Mouse (Mus musculus) liver, postnatal 0 days (tissue): Measurements from ENCODE around the gene Zbtb20. TPM values are rescaled to one million over a fixed set of nuclear protein-coding genes. Genes with fewer than 3 reads are reported as not detected.

Experiments used
- ATAC-seq: fragments of 200-750 bp; cut with Nextera tagmentation; 2 replicates; pipeline ENCODE4 v1.8.0; 2017; ENCODE audit warnings: mild to moderate bottlenecking, moderate library complexity
- DNase-seq: peaks from one replicate; pipeline ENCODE4 v3.0.0-alpha.2; 2016
- H3K27ac ChIP-seq: fragments of 300-500 bp; sonication (generic); 2 replicates; pipeline ENCODE4 v1.5.1; 2014; ENCODE audit warnings: antibody characterized with exemption, moderate library complexity, mild to moderate bottlenecking, low read depth
- H3K27me3 ChIP-seq: fragments of 300-500 bp; sonication (generic); 2 replicates; pipeline ENCODE4 v1.6.1; 2014; ENCODE audit warnings: low read length, control low read depth, mixed read lengths; ENCODE audit not compliant: insufficient read depth
- H3K36me3 ChIP-seq: fragments of 300-500 bp; sonication (generic); replicated peaks from 2 replicates; pipeline ENCODE4 v1.6.1; 2014; ENCODE audit warnings: mild to moderate bottlenecking, control low read depth, low read length, moderate library complexity, mixed read lengths; ENCODE audit not compliant: insufficient read depth
- H3K4me1 ChIP-seq: fragments of 300-500 bp; sonication (generic); 2 replicates; pipeline ENCODE4 v1.6.1; 2014; ENCODE audit warnings: antibody characterized with exemption, mild to moderate bottlenecking, control low read depth; ENCODE audit not compliant: insufficient read depth
- H3K4me2 ChIP-seq: fragments of 300-500 bp; sonication (generic); 2 replicates; pipeline ENCODE4 v1.6.1; 2014; ENCODE audit warnings: low read depth, mild to moderate bottlenecking, low read length, moderate library complexity, mixed read lengths
- H3K4me3 ChIP-seq: fragments of 300-500 bp; sonication (generic); 2 replicates; pipeline ENCODE4 v1.5.1; 2014; ENCODE audit warnings: low read depth, low read length
- H3K9ac ChIP-seq: fragments of 300-500 bp; sonication (generic); replicated peaks from 2 replicates; pipeline ENCODE4 v1.6.1; 2014; ENCODE audit warnings: mild to moderate bottlenecking, moderate library complexity
- H3K9me3 ChIP-seq: fragments of 300-500 bp; sonication (generic); 2 replicates; pipeline ENCODE4 v1.6.1; 2016; ENCODE audit warnings: mild to moderate bottlenecking, control low read depth, low read length, mixed read lengths
- CTCF ChIP-seq: sonication (generic); IDR thresholded peaks from 2 replicates; pipeline ENCODE4 v1.5.1; 2016; ENCODE audit warnings: antibody characterized with exemption, low read depth
- EP300 ChIP-seq: IDR thresholded peaks from 2 replicates; pipeline ENCODE4 v1.6.1; 2016; ENCODE audit warnings: antibody characterized with exemption, low read depth, mild to moderate bottlenecking
- WGBS: fragments of 180-500 bp; shearing (Covaris S2); extraction: QIAGEN DNeasy Blood & Tissue Kit; methylation state at CpG from one replicate; pipeline ENCODE4 v1.1.7; 2014; ENCODE audit not compliant: insufficient replicate concordance; 5-methylcytosine and 5-hydroxymethylcytosine counted together
- polyA plus RNA-seq: library from polyadenylated mRNA; unstranded; fragments of >200 nt; fragmentation: Nextera tagmentation; extraction: Ambion mirVana; gene quantifications from 2 replicates; pipeline ENCODE4 v1.2.1, GENCODE M21; 2015

Zbtb20 gene
- polyA plus RNA-seq, 1 experiment from 2014 or later, result 9.2 TPM

DNA sequence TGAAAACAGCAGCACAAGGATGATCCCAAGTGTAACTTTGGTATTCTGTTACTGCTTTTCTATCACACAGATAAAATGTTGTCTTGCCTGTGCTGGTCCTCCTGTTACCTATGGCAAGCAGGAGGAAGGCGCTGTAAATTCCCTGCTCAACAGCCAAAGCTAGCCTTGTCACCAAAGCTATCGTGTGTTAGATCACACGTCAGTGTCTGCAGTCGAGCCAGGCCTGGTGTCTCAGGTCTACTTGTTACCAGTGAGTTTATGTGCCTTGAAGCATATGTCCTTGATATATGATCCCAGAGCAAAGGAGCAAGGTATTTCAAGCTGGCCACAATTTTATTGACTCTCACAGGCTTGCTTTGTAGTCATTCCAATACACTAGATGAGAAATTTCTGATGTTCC, 517.7 kb downstream of the Zbtb20 start:
- Histone ChIP-seq H3K27ac (no peak overlapping the region), H3K4me1 (no peaks in the 10 kb centered on the region), H3K4me3 (no peak overlapping the region), H3K9me3 (no peaks in the 10 kb centered on the region), H3K4me2 (no peak overlapping the region), H3K36me3 (no peaks in the 10 kb centered on the region), H3K27me3 (no peaks in the 10 kb centered on the region), H3K9ac (no peak overlapping the region)
- WGBS, result 80% methylated on average over 4 of the region's 4 CpGs
- TF ChIP-seq CTCF (no peak), EP300 (no peak)
- ATAC-seq (no peak), DNase-seq (no peak)

GRCm38 (mm10) chr16:43394013-43394568, 518.4 kb downstream of the Zbtb20 start:
- DNase-seq (no peak), ATAC-seq (no peak)
- no peak overlapping the region for H3K27ac ChIP-seq
- TF ChIP-seq CTCF, result no peak
- TF ChIP-seq EP300, result no peak
- no peaks in the 10 kb centered on the region for H3K27me3 ChIP-seq
- no peaks in the 10 kb centered on the region for H3K9me3 ChIP-seq
- 70% methylated on average over 9 of the region's 9 CpGs for WGBS
- H3K4me3 ChIP-seq, result no peak overlapping the region
- H3K36me3 ChIP-seq, result no peaks in the 10 kb centered on the region
- H3K4me2 ChIP-seq, result no peak overlapping the region
- H3K4me1 ChIP-seq, result no peaks in the 10 kb centered on the region
- no peak overlapping the region for H3K9ac ChIP-seq

- Histone ChIP-seq H3K27ac (no peak overlapping the region), H3K27me3 (no peaks in the 10 kb centered on the region), H3K36me3 (no peaks in the 10 kb centered on the region), H3K4me3 (no peak overlapping the region), H3K9me3 (no peaks in the 10 kb centered on the region), H3K9ac (no peak overlapping the region), H3K4me2 (no peak overlapping the region), H3K4me1 (no peaks in the 10 kb centered on the region)
- WGBS, result 68% methylated on average over 2 of the region's 2 CpGs
- TF ChIP-seq EP300 (no peak), CTCF (peak; percentile 24)
- ATAC-seq, result no peak
- DNase-seq, result no peak
Measured at GRCm38 (mm10) chr16:43394760-43395159, 519.1 kb downstream of the Zbtb20 start.

DNA sequence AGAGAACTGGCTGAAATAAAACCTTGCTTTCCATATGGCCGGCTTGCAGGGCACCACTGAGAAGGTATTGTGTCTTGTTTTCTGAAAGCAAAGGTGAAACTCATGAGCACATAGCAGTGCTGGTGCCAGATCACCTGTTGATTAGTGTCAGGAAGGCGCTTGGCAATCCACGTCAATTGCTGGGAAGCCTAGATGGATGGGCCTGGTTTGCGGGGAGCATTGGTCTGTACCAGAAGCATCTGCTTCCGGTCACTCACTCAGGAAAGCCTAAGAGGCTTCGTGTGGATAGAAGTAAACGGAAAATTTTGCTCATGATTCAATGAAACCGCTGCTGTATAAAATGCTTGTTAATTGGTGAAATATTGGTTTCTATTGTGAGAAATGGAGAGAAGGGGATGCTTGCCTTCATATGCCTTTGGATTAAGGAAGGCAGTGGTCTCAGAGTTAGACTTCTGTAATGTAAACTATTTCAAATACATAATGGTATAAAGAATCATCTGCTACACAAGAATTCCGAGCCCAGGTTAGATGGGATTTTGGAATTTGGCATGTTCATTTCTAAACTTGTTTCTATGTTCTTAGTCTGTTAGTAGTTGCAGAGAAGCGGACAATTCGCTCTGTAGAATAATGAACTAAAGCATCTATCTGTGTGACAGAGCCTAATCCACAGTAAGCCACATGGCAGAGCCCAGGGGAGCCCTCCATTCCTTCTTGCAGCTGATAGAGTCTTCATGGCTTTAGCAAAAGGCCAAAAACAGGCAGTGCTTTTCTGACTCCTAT, 521.4 kb downstream of the Zbtb20 start:
- no peak overlapping the region for H3K4me2 ChIP-seq
- no peak for ATAC-seq
- no peaks in the 10 kb centered on the region for H3K36me3 ChIP-seq
- no peaks in the 10 kb centered on the region for H3K27me3 ChIP-seq
- no peaks in the 10 kb centered on the region for H3K9me3 ChIP-seq
- H3K4me3 ChIP-seq, result no peak overlapping the region
- TF ChIP-seq CTCF (no peak), EP300 (no peak)
- no peak overlapping the region for H3K9ac ChIP-seq
- H3K4me1 ChIP-seq, result no peaks in the 10 kb centered on the region
- DNase-seq, result no peak
- H3K27ac ChIP-seq, result peak overlapping the region; percentile 30; the same call in 1 of the 2 replicates
- WGBS, result 78% methylated on average over 11 of the region's 11 CpGs

GRCm38 (mm10) chr16:43397629-43398323, 522.1 kb downstream of the Zbtb20 start:
- WGBS, result 64% methylated on average over 3 of the region's 3 CpGs
- no peak for DNase-seq

DNA sequence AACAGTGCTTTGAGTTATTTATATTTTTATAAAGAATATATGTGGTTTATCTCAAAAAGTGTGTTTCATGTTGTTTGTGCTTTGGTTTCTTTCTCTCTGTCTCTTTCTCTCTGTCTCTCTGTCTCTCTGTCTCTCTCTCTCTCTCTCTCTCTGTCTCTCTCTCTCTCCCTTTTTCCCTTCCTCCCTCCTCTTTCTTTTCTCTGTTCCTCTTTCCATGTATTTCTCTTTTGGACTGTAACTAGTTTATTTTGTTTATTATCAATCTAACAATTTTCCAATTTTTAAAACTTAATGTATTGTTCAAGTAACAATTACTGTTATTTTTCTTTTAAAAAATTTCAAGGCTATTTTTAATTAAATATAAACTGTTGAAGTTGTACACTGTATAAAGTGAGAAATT, 523.7 kb downstream of the Zbtb20 start:
- ATAC-seq, result no peak
- no peak for TF ChIP-seq CTCF
- TF ChIP-seq EP300, result no peak
- H3K4me2 ChIP-seq, result no peak overlapping the region
- no peak for DNase-seq
- H3K9ac ChIP-seq, result no peak overlapping the region
- H3K4me3 ChIP-seq, result no peak overlapping the region
- H3K27ac ChIP-seq, result no peak overlapping the region
- H3K27me3 ChIP-seq, result no peaks in the 10 kb centered on the region
- no peaks in the 10 kb centered on the region for H3K36me3 ChIP-seq
- no peaks in the 10 kb centered on the region for H3K9me3 ChIP-seq
- H3K4me1 ChIP-seq, result no peaks in the 10 kb centered on the region

More at GRCm38 (mm10) chr16:43397629-43398323, 522.1 kb downstream of the Zbtb20 start:
- Histone ChIP-seq H3K4me1 (no peaks in the 10 kb centered on the region), H3K9me3 (no peaks in the 10 kb centered on the region), H3K4me2 (no peak overlapping the region), H3K36me3 (no peaks in the 10 kb centered on the region), H3K4me3 (no peak overlapping the region), H3K9ac (no peak overlapping the region), H3K27me3 (no peaks in the 10 kb centered on the region), H3K27ac (peak overlapping the region; percentile 30)
- ATAC-seq, result peak; percentile 56
- no peak for TF ChIP-seq CTCF
- 0 out of 2 replicates have a peak, but pooled peaks have one; percentile 33 for TF ChIP-seq EP300
